Mouse (Mus musculus): ENCODE results near the gene Nt5c3. TPM values are rescaled to one million over a fixed set of nuclear protein-coding genes. Genes with fewer than 3 reads are reported as not detected.

Gene Nt5c3
- polyA plus RNA-seq (2017; shearing (Covaris generic)) = 87.8 TPM

GRCm38 (mm10) chr6:56923726-56924707 is at the start of gene Nt5c3, which contains the start of gene Vmn1r4:
Nt5c3 (minus strand) TSS chr6:56923932.
Vmn1r4 (plus strand) TSS chr6:56924015.

GRCm38 (mm10) chr6:56969973-56970372 is 46.2 kb upstream of the Nt5c3 start, which contains the start of gene Vmn1r5:
Vmn1r5 (plus strand) TSS chr6:56970273.

Other genes with a start within 250 kb of the Nt5c3 start
- 133 TPM for gene Lsm5, start 219.2 kb downstream of the Nt5c3 start, polyA plus RNA-seq (2017; shearing (Covaris generic))
- gene Avl9, start 209.0 kb downstream of the Nt5c3 start, polyA plus RNA-seq (2017; shearing (Covaris generic)) = 31.1 TPM
- 67.7 TPM for gene Kbtbd2, start 126.1 kb downstream of the Nt5c3 start, polyA plus RNA-seq (2017; shearing (Covaris generic))
- gene Fkbp9, start 91.9 kb downstream of the Nt5c3 start, polyA plus RNA-seq (2017; shearing (Covaris generic)) = 0.07 TPM
- gene Vmn1r4, start 83 bp upstream of the Nt5c3 start, polyA plus RNA-seq (2017; shearing (Covaris generic)) = 0.08 TPM
- not detected for gene Vmn1r5, start 46.3 kb upstream of the Nt5c3 start, polyA plus RNA-seq (2017; shearing (Covaris generic))
- gene Vmn1r6, start 73.3 kb upstream of the Nt5c3 start, polyA plus RNA-seq (2017; shearing (Covaris generic)) = 0.02 TPM
- gene Vmn1r7, start 101.4 kb upstream of the Nt5c3 start, polyA plus RNA-seq (2017; shearing (Covaris generic)) = not detected
- not detected for gene Vmn1r8, start 108.4 kb upstream of the Nt5c3 start, polyA plus RNA-seq (2017; shearing (Covaris generic))
- gene Vmn1r9, start 142.9 kb upstream of the Nt5c3 start, polyA plus RNA-seq (2017; shearing (Covaris generic)) = not detected
- not detected for gene Vmn1r10, start 185.5 kb upstream of the Nt5c3 start, polyA plus RNA-seq (2017; shearing (Covaris generic))
- gene Vmn1r11, start 209.5 kb upstream of the Nt5c3 start, polyA plus RNA-seq (2017; shearing (Covaris generic)) = not detected
- 0.04 TPM for gene Vmn1r12, start 233.0 kb upstream of the Nt5c3 start, polyA plus RNA-seq (2017; shearing (Covaris generic))

All from CD4-positive, CD25-positive, alpha-beta regulatory T cell (primary cell).